Mouse (Mus musculus): ENCODE measurements at regions not wholly inside any gene's neighbourhood (a gene's known extent, or its start where the extent isn't known, plus 50 kb on each side); places are given as distances from the start of the nearest gene placed in this dataset.

- ATAC-seq (replicated peaks; ENCODE audit: insufficient number of reproducible peaks, low FRiP score, low TSS enrichment, low read depth): no peak
- H3K36me3 ChIP-seq (replicated peaks; ENCODE audit: control insufficient read depth, insufficient read depth, low read depth, low read length): no peaks in the 10 kb centered on the region
- no peak overlapping the region for H3K27ac ChIP-seq (replicated peaks; ENCODE audit: low read depth, low read length)
- WGBS: 80% methylated on average over 5 of the region's 5 CpGs
- no peaks in the 10 kb centered on the region for H3K9me3 ChIP-seq (replicated peaks; ENCODE audit: control insufficient read depth, low read length)
- H3K4me2 ChIP-seq (ENCODE audit: low read depth, low read length): no peak overlapping the region
- H3K4me3 ChIP-seq (ENCODE audit: low read depth, low read length): no peak overlapping the region
- H3K27me3 ChIP-seq (ENCODE audit: control insufficient read depth, insufficient read depth, low read length): no peaks in the 10 kb centered on the region
- H3K4me1 ChIP-seq (ENCODE audit: control insufficient read depth, insufficient read depth, low read length): no peaks in the 10 kb centered on the region
- DNase-seq (ENCODE audit: low spot score): no peak
- H3K9ac ChIP-seq (replicated peaks; ENCODE audit: low read length): no peak overlapping the region
These were observed 217.1 kb upstream of the Tacr3 start for GRCm38 (mm10) chr3:134611516-134612297.

DNA sequence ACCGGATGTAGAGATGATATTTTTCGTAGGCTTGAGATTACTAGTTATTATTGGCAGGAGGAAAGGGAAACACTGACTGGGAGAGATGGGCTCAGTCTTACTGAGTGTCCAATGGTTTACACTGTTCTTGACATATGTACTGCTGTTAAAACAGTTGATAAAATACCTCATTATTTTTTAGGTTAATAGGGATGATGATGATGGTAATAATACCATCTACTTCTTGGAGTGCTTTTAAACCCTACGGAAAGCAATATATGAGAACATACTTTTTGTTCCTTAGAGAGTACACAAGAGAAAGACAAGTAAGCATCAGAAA is 216.6 kb upstream of the Tacr3 start:
- 86% methylated on average over 3 of the region's 3 CpGs for WGBS
- DNase-seq (ENCODE audit: low spot score) (no peak), ATAC-seq (replicated peaks; ENCODE audit: insufficient number of reproducible peaks, low FRiP score, low TSS enrichment, low read depth) (no peak)
- Histone ChIP-seq H3K36me3 (replicated peaks; ENCODE audit: control insufficient read depth, insufficient read depth, low read depth, low read length) (no peaks in the 10 kb centered on the region), H3K4me2 (ENCODE audit: low read depth, low read length) (no peak overlapping the region), H3K4me3 (ENCODE audit: low read depth, low read length) (no peak overlapping the region), H3K27ac (replicated peaks; ENCODE audit: low read depth, low read length) (no peak overlapping the region), H3K9ac (replicated peaks; ENCODE audit: low read length) (no peak overlapping the region), H3K4me1 (ENCODE audit: control insufficient read depth, insufficient read depth, low read length) (no peaks in the 10 kb centered on the region), H3K27me3 (ENCODE audit: control insufficient read depth, insufficient read depth, low read length) (no peaks in the 10 kb centered on the region), H3K9me3 (replicated peaks; ENCODE audit: control insufficient read depth, low read length) (no peaks in the 10 kb centered on the region)

- 0 out of 2 replicates have a peak overlapping the region, but pooled peaks have one; percentile 6 for H3K4me3 ChIP-seq (ENCODE audit: low read depth, low read length)
These were observed 199.4 kb upstream of the Tacr3 start for GRCm38 (mm10) chr3:134629166-134630134.

DNA sequence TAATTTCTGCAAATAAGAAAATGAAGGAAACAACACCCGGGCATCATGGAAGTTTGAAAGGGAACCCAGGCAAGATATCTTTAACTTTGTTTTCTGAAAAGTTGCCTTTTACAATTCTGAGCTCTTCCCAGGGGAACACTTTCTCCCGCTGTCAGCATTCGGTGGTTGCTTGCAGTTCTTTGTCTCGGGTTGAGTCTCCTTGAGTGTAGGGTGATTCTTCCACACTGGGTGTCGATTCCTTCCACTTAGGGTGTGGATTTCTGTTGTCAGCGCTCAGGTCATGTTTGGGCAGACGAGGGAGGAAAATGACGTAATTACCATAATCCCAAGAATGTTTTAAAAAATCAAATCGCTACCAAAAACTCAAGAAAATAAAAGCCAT is 198.7 kb upstream of the Tacr3 start:
- H3K4me3 ChIP-seq (ENCODE audit: low read depth, low read length): 0 out of 2 replicates have a peak overlapping the region, but pooled peaks have one; percentile 6
- peak overlapping the region; percentile 27 for H3K4me2 ChIP-seq (ENCODE audit: low read depth, low read length)
- no peak; the same call in 1 of the 2 replicates for ATAC-seq (replicated peaks; ENCODE audit: insufficient number of reproducible peaks, low FRiP score, low TSS enrichment, low read depth)
- H3K4me1 ChIP-seq (ENCODE audit: control insufficient read depth, insufficient read depth, low read length): no peaks in the 10 kb centered on the region
- H3K9ac ChIP-seq (replicated peaks; ENCODE audit: low read length): 0 out of 2 replicates have a peak overlapping the region, but pooled peaks have one; percentile 7
- H3K9me3 ChIP-seq (replicated peaks; ENCODE audit: control insufficient read depth, low read length): no peaks in the 10 kb centered on the region
- no peaks in the 10 kb centered on the region for H3K36me3 ChIP-seq (replicated peaks; ENCODE audit: control insufficient read depth, insufficient read depth, low read depth, low read length)
- 27% methylated on average over 9 of the region's 9 CpGs for WGBS
- H3K27me3 ChIP-seq (ENCODE audit: control insufficient read depth, insufficient read depth, low read length): no peaks in the 10 kb centered on the region
- no peak overlapping the region for H3K27ac ChIP-seq (replicated peaks; ENCODE audit: low read depth, low read length)
- DNase-seq (ENCODE audit: low spot score): no peak

More at GRCm38 (mm10) chr3:134629166-134630134, 199.4 kb upstream of the Tacr3 start:
- ATAC-seq (replicated peaks; ENCODE audit: insufficient number of reproducible peaks, low FRiP score, low TSS enrichment, low read depth) (no peak; the same call in 1 of the 2 replicates), DNase-seq (ENCODE audit: low spot score) (peak; percentile 92)
- WGBS: 31% methylated on average over 16 of the region's 16 CpGs
- H3K9me3 ChIP-seq (replicated peaks; ENCODE audit: control insufficient read depth, low read length): no peaks in the 10 kb centered on the region
- peak overlapping the region; percentile 27; the same call in 1 of the 2 replicates for H3K4me2 ChIP-seq (ENCODE audit: low read depth, low read length)
- H3K27me3 ChIP-seq (ENCODE audit: control insufficient read depth, insufficient read depth, low read length): no peaks in the 10 kb centered on the region
- H3K4me1 ChIP-seq (ENCODE audit: control insufficient read depth, insufficient read depth, low read length): no peaks in the 10 kb centered on the region
- H3K27ac ChIP-seq (replicated peaks; ENCODE audit: low read depth, low read length): no peak overlapping the region
- no peak overlapping the region for H3K9ac ChIP-seq (replicated peaks; ENCODE audit: low read length)
- no peaks in the 10 kb centered on the region for H3K36me3 ChIP-seq (replicated peaks; ENCODE audit: control insufficient read depth, insufficient read depth, low read depth, low read length)

- Histone ChIP-seq H3K9ac (replicated peaks; ENCODE audit: low read length) (no peak overlapping the region), H3K9me3 (replicated peaks; ENCODE audit: control insufficient read depth, low read length) (no peaks in the 10 kb centered on the region), H3K4me1 (ENCODE audit: control insufficient read depth, insufficient read depth, low read length) (no peaks in the 10 kb centered on the region), H3K4me2 (ENCODE audit: low read depth, low read length) (no peak overlapping the region), H3K4me3 (ENCODE audit: low read depth, low read length) (no peak overlapping the region), H3K36me3 (replicated peaks; ENCODE audit: control insufficient read depth, insufficient read depth, low read depth, low read length) (no peaks in the 10 kb centered on the region), H3K27ac (replicated peaks; ENCODE audit: low read depth, low read length) (no peak overlapping the region), H3K27me3 (ENCODE audit: control insufficient read depth, insufficient read depth, low read length) (no peaks in the 10 kb centered on the region)
- no peak for ATAC-seq (replicated peaks; ENCODE audit: insufficient number of reproducible peaks, low FRiP score, low TSS enrichment, low read depth)
- 53% methylated on average over 3 of the region's 3 CpGs for WGBS
- peak; percentile 61 for DNase-seq (ENCODE audit: low spot score)
These were observed 179.9 kb upstream of the Tacr3 start for GRCm38 (mm10) chr3:134648727-134649445.

GRCm38 (mm10) chr3:134654051-134654450 is 174.8 kb upstream of the Tacr3 start:
- Histone ChIP-seq H3K9ac (replicated peaks; ENCODE audit: low read length) (no peak overlapping the region), H3K27me3 (ENCODE audit: control insufficient read depth, insufficient read depth, low read length) (no peaks in the 10 kb centered on the region), H3K9me3 (replicated peaks; ENCODE audit: control insufficient read depth, low read length) (no peaks in the 10 kb centered on the region), H3K4me1 (ENCODE audit: control insufficient read depth, insufficient read depth, low read length) (no peaks in the 10 kb centered on the region), H3K36me3 (replicated peaks; ENCODE audit: control insufficient read depth, insufficient read depth, low read depth, low read length) (no peaks in the 10 kb centered on the region), H3K4me2 (ENCODE audit: low read depth, low read length) (no peak overlapping the region), H3K4me3 (ENCODE audit: low read depth, low read length) (no peak overlapping the region), H3K27ac (replicated peaks; ENCODE audit: low read depth, low read length) (no peak overlapping the region)
- peak; percentile 67 for DNase-seq (ENCODE audit: low spot score)
- 46% methylated on average over 4 of the region's 4 CpGs for WGBS
- no peak for ATAC-seq (replicated peaks; ENCODE audit: insufficient number of reproducible peaks, low FRiP score, low TSS enrichment, low read depth)

DNA sequence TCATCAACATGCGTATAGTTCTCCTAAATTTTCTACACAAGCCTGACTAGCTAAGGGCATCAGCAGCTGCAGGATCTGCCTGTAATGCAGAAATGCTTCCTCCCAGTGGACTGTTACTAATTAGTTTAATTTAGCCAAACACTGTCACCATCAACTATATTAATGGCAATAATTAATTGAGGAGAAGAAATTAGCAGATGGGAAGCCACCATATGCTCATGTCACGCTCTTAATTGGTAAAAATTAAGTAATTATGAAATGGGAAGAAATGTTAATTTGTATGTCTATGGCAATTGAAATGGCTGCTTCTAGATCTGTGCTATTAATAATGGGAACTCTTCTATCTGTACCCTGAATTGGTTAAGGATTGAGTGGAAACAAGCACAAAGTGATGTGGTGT is 133.9 kb upstream of the Tacr3 start:
- no peaks in the 10 kb centered on the region for H3K4me1 ChIP-seq (ENCODE audit: control insufficient read depth, insufficient read depth, low read length)
- no peak overlapping the region for H3K9ac ChIP-seq (replicated peaks; ENCODE audit: low read length)
- H3K4me3 ChIP-seq (ENCODE audit: low read depth, low read length): no peak overlapping the region
- no peak overlapping the region for H3K27ac ChIP-seq (replicated peaks; ENCODE audit: low read depth, low read length)
- no peaks in the 10 kb centered on the region for H3K36me3 ChIP-seq (replicated peaks; ENCODE audit: control insufficient read depth, insufficient read depth, low read depth, low read length)
- no peaks in the 10 kb centered on the region for H3K9me3 ChIP-seq (replicated peaks; ENCODE audit: control insufficient read depth, low read length)
- WGBS: 86% methylated on average over 2 of the region's 2 CpGs
- no peak for DNase-seq (ENCODE audit: low spot score)
- H3K4me2 ChIP-seq (ENCODE audit: low read depth, low read length): no peak overlapping the region
- ATAC-seq (replicated peaks; ENCODE audit: insufficient number of reproducible peaks, low FRiP score, low TSS enrichment, low read depth): no peak
- H3K27me3 ChIP-seq (ENCODE audit: control insufficient read depth, insufficient read depth, low read length): no peaks in the 10 kb centered on the region
